8 mouse cellular contexts compared by ENCODE assay signal in genomic region chr1:72284539-72284938, GRCm38 (mm10). TPM values are rescaled to one million over a fixed set of nuclear protein-coding genes. Genes with fewer than 3 reads are reported as not detected.
DNase-seq lines count a peak whose midpoint lies in the region; ATAC-seq and TF ChIP-seq lines count a peak whose summit lies in the region.

No protein-coding gene starts in this region.

- no peaks in the 10 kb centered on the region for H3K36me3 ChIP-seq in megakaryocyte, embryonic 14.5 days (replicated peaks; ENCODE audit: low read length)
- no peaks in the 10 kb centered on the region for H3K36me3 ChIP-seq in intestine, postnatal 0 days (ENCODE audit: control insufficient read depth, insufficient read depth)
- no peaks in the 10 kb centered on the region for H3K36me3 ChIP-seq in small intestine, adult 2 months (ENCODE audit: control insufficient read depth, insufficient read depth, low read length)

- peak overlapping the region; percentile 80 for H3K27ac ChIP-seq in cerebellum, adult 2 months (ENCODE audit: insufficient read depth, low read length)
- H3K27ac ChIP-seq in intestine, postnatal 0 days (ENCODE audit: low read depth, low read length) = no peak overlapping the region
- H3K27ac ChIP-seq in small intestine, adult 2 months (ENCODE audit: insufficient read depth, low read depth, low read length) = no peak overlapping the region

- no peaks in the 10 kb centered on the region for H3K27me3 ChIP-seq in cerebellum, adult 2 months (ENCODE audit: control insufficient read depth, insufficient read depth, low read length)
- peaks cover 31% of the 10 kb centered on the region for H3K27me3 ChIP-seq in megakaryocyte, embryonic 14.5 days (replicated peaks)
- no peaks in the 10 kb centered on the region for H3K27me3 ChIP-seq in intestine, postnatal 0 days (replicated peaks; ENCODE audit: control insufficient read depth, insufficient read depth, low read length)
- no peaks in the 10 kb centered on the region for H3K27me3 ChIP-seq in small intestine, adult 2 months (ENCODE audit: control insufficient read depth, insufficient read depth, low read length)

- H3K4me3 ChIP-seq in cerebellum, adult 2 months (replicated peaks; ENCODE audit: insufficient read depth, low read depth, low read length) = peak overlapping the region; percentile 99
- H3K4me3 ChIP-seq in megakaryocyte, embryonic 14.5 days (replicated peaks) = peak overlapping the region; percentile 93
- H3K4me3 ChIP-seq in intestine, postnatal 0 days (ENCODE audit: low read depth, low read length) = peak overlapping the region; percentile 49
- H3K4me3 ChIP-seq in small intestine, adult 2 months (ENCODE audit: low read depth, low read length) = no peak overlapping the region

- TF ChIP-seq POLR2A in cerebellum, adult 2 months (IDR thresholded peaks at IDR 0.05; ENCODE audit: borderline replicate concordance, insufficient read depth, low read length) = no peak
- no peak for TF ChIP-seq POLR2A in small intestine, adult 2 months (IDR thresholded peaks at IDR 0.05; ENCODE audit: low read depth, low read length)

- no peaks in the 10 kb centered on the region; the same call in 1 of the 2 replicates for H3K4me1 ChIP-seq in cerebellum, adult 2 months (ENCODE audit: control insufficient read depth, insufficient read depth, low read length)
- H3K4me1 ChIP-seq in megakaryocyte, embryonic 14.5 days = peaks cover 36% of the 10 kb centered on the region
- H3K4me1 ChIP-seq in intestine, postnatal 0 days (replicated peaks; ENCODE audit: control insufficient read depth, insufficient read depth, low read length) = peaks cover 8% of the 10 kb centered on the region; the same call in 1 of the 2 replicates
- H3K4me1 ChIP-seq in small intestine, adult 2 months (ENCODE audit: control insufficient read depth, insufficient read depth, insufficient read length, low read length) = peaks cover 4% of the 10 kb centered on the region

- ATAC-seq in megakaryocyte, adult 5-6 weeks (ENCODE audit: poor library complexity, severe bottlenecking) = no peak
- no peak for ATAC-seq in intestine, postnatal 0 days

- DNase-seq in cerebellum, adult 2 months = peak in 1 of 2 experiments; percentile 38
- DNase-seq in cerebellum, adult 9-10 months = no peak
- no peak for DNase-seq in adrenal gland, adult 18-20 months (ENCODE audit: low spot score in 2 of 2)
- no peak for DNase-seq in gastrocnemius, adult 18-20 months (ENCODE audit: low spot score)

- H3K4me2 ChIP-seq in intestine, postnatal 0 days (replicated peaks; ENCODE audit: low read depth) = peak overlapping the region; percentile 78

- H3K9me3 ChIP-seq in megakaryocyte, embryonic 14.5 days = no peaks in the 10 kb centered on the region
- no peaks in the 10 kb centered on the region for H3K9me3 ChIP-seq in intestine, postnatal 0 days (ENCODE audit: control insufficient read depth)

- WGBS in cerebellum, adult 2 months = 1% methylated on average over 5 of the region's 5 CpGs
- 6% methylated on average over 5 of the region's 5 CpGs for WGBS in intestine, postnatal 0 days
- WGBS in small intestine, adult 2 months = 8% methylated on average over 5 of the region's 5 CpGs

- no peak overlapping the region for H3K9ac ChIP-seq in intestine, postnatal 0 days (ENCODE audit: low read depth, low read length)

- TF ChIP-seq CTCF in cerebellum, adult 2 months (IDR thresholded peaks at IDR 0.05; ENCODE audit: borderline replicate concordance, insufficient read depth, low read depth, low read length) = no peak
- TF ChIP-seq CTCF in intestine, postnatal 0 days (IDR thresholded peaks at IDR 0.05; ENCODE audit: low read depth) = no peak
- peak; percentile 12; the same call in 1 of the 2 replicates for TF ChIP-seq CTCF in small intestine, adult 2 months (IDR thresholded peaks at IDR 0.05; ENCODE audit: extremely low read depth, insufficient read length, insufficient replicate concordance, low read depth, low read length)

RNA-seq across cellular contexts. Expression of gene Tmem169, which starts 0.4 kb away (rescaled TPM):
- polyA plus RNA-seq in cerebellum, adult 2 months (2012; rRNA removed) = 16.4 and 18.3 TPM in 2 replicates
- 0.03 TPM in 1 of 2 replicates, not detected in the other for polyA plus RNA-seq in megakaryocyte, embryonic 14.5 days (2012; ENCODE audit: insufficient read depth, low replicate concordance)
- not detected in 2 replicates for total RNA-seq in megakaryocyte, adult 5-6 weeks (2015)
- not detected in 2 replicates for total RNA-seq in megakaryocyte, adult 5-6 weeks (2017)
- polyA plus RNA-seq in intestine, postnatal 0 days (2015; fragmentation: Nextera tagmentation; extraction: Ambion mirVana) = 1.3 TPM in 2 replicates
- polyA plus RNA-seq in small intestine, adult 2 months (2012; rRNA removed) = 0.04 TPM in 1 of 2 replicates, not detected in the other
- under 1 TPM; 0.33 to 0.48 TPM for total RNA-seq in adrenal gland, adult 18-20 months (2021)
- total RNA-seq in gastrocnemius, adult 18-20 months (2021) = under 1 TPM in 1 of 2 experiments, not detected in 1; 0.11 TPM

RNA-seq across cellular contexts. Expression of gene Pecr, which starts 0.4 kb away (rescaled TPM):
- 6.2 and 6.8 TPM in 2 replicates for polyA plus RNA-seq in cerebellum, adult 2 months (2012; rRNA removed)
- polyA plus RNA-seq in megakaryocyte, embryonic 14.5 days (2012; ENCODE audit: insufficient read depth, low replicate concordance) = 3.8 TPM in 1 of 2 replicates, not detected in the other
- total RNA-seq in megakaryocyte, adult 5-6 weeks (2015) = 0.29 and 0.66 TPM in 2 replicates
- total RNA-seq in megakaryocyte, adult 5-6 weeks (2017) = 0.45 and 1.3 TPM in 2 replicates
- polyA plus RNA-seq in intestine, postnatal 0 days (2015; fragmentation: Nextera tagmentation; extraction: Ambion mirVana) = 67.9 and 88.6 TPM in 2 replicates
- 2.9 and 3.1 TPM in 2 replicates for polyA plus RNA-seq in small intestine, adult 2 months (2012; rRNA removed)
- 10 to 100 TPM; 26.5 to 30.5 TPM for total RNA-seq in adrenal gland, adult 18-20 months (2021)
- total RNA-seq in gastrocnemius, adult 18-20 months (2021) = 10 to 100 TPM; 16.2 to 19.0 TPM

RNA-seq across cellular contexts. Expression of gene Xrcc5, which starts 22.7 kb away (rescaled TPM):
- 13.3 TPM in 2 replicates for polyA plus RNA-seq in cerebellum, adult 2 months (2012; rRNA removed)
- polyA plus RNA-seq in megakaryocyte, embryonic 14.5 days (2012; ENCODE audit: insufficient read depth, low replicate concordance) = 0.62 TPM in 1 of 2 replicates, not detected in the other
- total RNA-seq in megakaryocyte, adult 5-6 weeks (2015) = 0.31 and 0.50 TPM in 2 replicates
- total RNA-seq in megakaryocyte, adult 5-6 weeks (2017) = 0.77 and 2.9 TPM in 2 replicates
- polyA plus RNA-seq in intestine, postnatal 0 days (2015; fragmentation: Nextera tagmentation; extraction: Ambion mirVana) = 14.0 and 14.3 TPM in 2 replicates
- polyA plus RNA-seq in small intestine, adult 2 months (2012; rRNA removed) = 0.23 and 0.57 TPM in 2 replicates
- 10 to 100 TPM; 10.0 to 11.2 TPM for total RNA-seq in adrenal gland, adult 18-20 months (2021)
- total RNA-seq in gastrocnemius, adult 18-20 months (2021) = 10 to 100 TPM; 22.2 to 24.5 TPM
